Mouse (Mus musculus) liver, embryonic 15.5 days (tissue): ENCODE data around the gene Lrfn2. TPM values are rescaled to one million over a fixed set of nuclear protein-coding genes. Genes with fewer than 3 reads are reported as not detected.

ENCODE experiments used
- ATAC-seq: fragments of 200-750 bp; cut with Nextera tagmentation; 2 replicates; pipeline ENCODE4 v1.8.0; 2017; ENCODE audit warnings: moderate number of reproducible peaks, mild to moderate bottlenecking, moderate library complexity; ENCODE audit not compliant: insufficient read depth
- H3K27ac ChIP-seq: fragments of 300-500 bp; sonication (generic); replicated peaks from 2 replicates; pipeline ENCODE4 v1.5.1; 2015; ENCODE audit warnings: mild to moderate bottlenecking, inconsistent platforms
- H3K27me3 ChIP-seq: fragments of 300-500 bp; sonication (generic); 2 replicates; pipeline ENCODE4 v1.6.1; 2015; ENCODE audit warnings: mild to moderate bottlenecking, inconsistent platforms
- H3K36me3 ChIP-seq: fragments of 300-500 bp; sonication (generic); replicated peaks from 2 replicates; pipeline ENCODE4 v1.6.1; 2015; ENCODE audit warnings: moderate library complexity, mild to moderate bottlenecking, inconsistent platforms
- H3K4me1 ChIP-seq: fragments of 300-500 bp; sonication (generic); replicated peaks from 2 replicates; pipeline ENCODE4 v1.6.1; 2015; ENCODE audit warnings: inconsistent platforms
- H3K4me2 ChIP-seq: fragments of 300-500 bp; sonication (generic); 2 replicates; pipeline ENCODE4 v1.6.1; 2015; ENCODE audit warnings: moderate library complexity, mild to moderate bottlenecking, inconsistent platforms
- H3K4me3 ChIP-seq: fragments of 300-500 bp; sonication (generic); replicated peaks from 2 replicates; pipeline ENCODE4 v1.5.1; 2015; ENCODE audit warnings: mild to moderate bottlenecking, inconsistent platforms
- H3K9ac ChIP-seq: fragments of 300-500 bp; sonication (generic); 2 replicates; pipeline ENCODE4 v1.6.1; 2015; ENCODE audit warnings: moderate library complexity, mild to moderate bottlenecking, inconsistent platforms
- H3K9me3 ChIP-seq: fragments of 300-500 bp; sonication (generic); replicated peaks from 2 replicates; pipeline ENCODE4 v1.6.1; 2016; ENCODE audit warnings: inconsistent platforms
- WGBS: fragments of 180-500 bp; shearing (Covaris S2); methylation state at CpG from one replicate; pipeline ENCODE4 v1.1.7; 2015; ENCODE audit warnings: mixed read lengths; ENCODE audit not compliant: insufficient replicate concordance; 5-methylcytosine and 5-hydroxymethylcytosine counted together
- polyA plus RNA-seq: library from polyadenylated mRNA; unstranded; fragments of >200 nt; fragmentation: Nextera tagmentation; extraction: Ambion mirVana; gene quantifications from 2 replicates; pipeline ENCODE4 v1.2.1, GENCODE M21; 2015

Gene Lrfn2
- polyA plus RNA-seq, 1 experiment from 2014 or later = not detected

DNA sequence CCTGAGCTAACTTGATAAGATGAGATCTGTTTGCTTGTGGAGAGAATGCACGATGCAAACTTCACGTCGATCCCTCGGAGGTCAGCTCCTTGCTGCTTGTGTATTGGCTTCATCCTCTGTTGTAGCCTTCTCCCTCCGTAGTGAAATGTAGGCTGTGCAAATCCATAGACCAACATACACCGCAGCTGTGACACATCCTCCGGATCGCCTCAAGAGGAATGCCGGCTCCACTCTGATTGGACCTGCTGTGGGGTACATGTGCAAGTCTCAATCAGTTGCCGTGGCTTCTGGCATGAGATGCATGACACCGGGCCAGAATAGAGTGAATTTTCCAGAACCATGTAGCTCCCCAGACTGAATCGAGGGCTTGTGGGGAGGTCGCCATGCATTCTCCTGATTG lies 36.1 kb downstream of the Lrfn2 start:
- H3K4me2 ChIP-seq = no peak overlapping the region
- ATAC-seq = no peak
- H3K4me3 ChIP-seq = no peak overlapping the region
- H3K36me3 ChIP-seq = no peaks in the 10 kb centered on the region
- H3K4me1 ChIP-seq = no peaks in the 10 kb centered on the region
- 80% methylated on average over 13 of the region's 13 CpGs for WGBS
- H3K27ac ChIP-seq = no peak overlapping the region
- no peaks in the 10 kb centered on the region for H3K27me3 ChIP-seq
- H3K9ac ChIP-seq = no peak overlapping the region
- H3K9me3 ChIP-seq = no peaks in the 10 kb centered on the region

DNA sequence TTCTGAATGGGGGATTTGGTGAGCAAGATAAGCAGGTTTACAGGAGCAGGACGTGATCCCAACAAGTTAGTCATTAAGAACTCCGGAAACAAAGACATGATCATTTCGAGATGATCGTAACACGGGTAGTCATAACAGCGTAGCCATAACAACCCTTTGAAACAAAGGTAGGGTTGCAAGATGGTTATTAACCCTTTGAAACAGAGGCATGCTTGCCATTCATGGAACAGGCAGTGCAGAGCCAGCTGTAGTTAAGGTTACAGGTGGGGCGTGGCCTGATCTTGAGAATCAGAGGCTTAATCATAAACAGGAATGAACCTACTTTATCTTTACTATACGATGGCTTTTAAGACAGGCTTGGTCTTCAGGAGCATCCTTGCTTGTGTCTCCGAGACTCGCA lies 39.1 kb downstream of the Lrfn2 start:
- no peak overlapping the region for H3K4me2 ChIP-seq
- no peaks in the 10 kb centered on the region for H3K36me3 ChIP-seq
- no peaks in the 10 kb centered on the region for H3K9me3 ChIP-seq
- 65% methylated on average over 10 of the region's 10 CpGs for WGBS
- no peak overlapping the region for H3K27ac ChIP-seq
- H3K27me3 ChIP-seq = no peaks in the 10 kb centered on the region
- ATAC-seq = no peak
- H3K9ac ChIP-seq = no peak overlapping the region
- no peak overlapping the region for H3K4me3 ChIP-seq
- H3K4me1 ChIP-seq = no peaks in the 10 kb centered on the region

DNA sequence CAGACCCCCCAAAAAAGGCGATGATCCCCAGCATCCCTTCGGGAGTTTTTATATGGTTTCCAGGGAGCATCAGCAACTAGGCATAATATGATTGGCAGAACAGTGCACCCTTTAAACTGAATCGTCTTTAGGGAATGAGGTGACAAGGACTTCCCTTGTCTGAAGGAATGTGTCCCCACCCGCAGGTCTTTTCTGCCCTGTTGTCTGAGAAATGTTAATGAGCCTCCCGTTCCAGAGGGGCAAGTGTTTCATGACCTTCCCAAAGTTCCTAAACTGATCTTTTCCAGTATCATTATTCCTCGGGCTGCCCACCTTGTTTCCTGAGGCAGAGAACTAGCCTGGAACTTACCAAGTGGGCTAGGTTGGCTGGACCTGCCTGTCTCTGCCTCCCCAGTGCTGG lies 40.7 kb downstream of the Lrfn2 start:
- no peaks in the 10 kb centered on the region for H3K9me3 ChIP-seq
- WGBS = 52% methylated on average over 6 of the region's 6 CpGs

DNA sequence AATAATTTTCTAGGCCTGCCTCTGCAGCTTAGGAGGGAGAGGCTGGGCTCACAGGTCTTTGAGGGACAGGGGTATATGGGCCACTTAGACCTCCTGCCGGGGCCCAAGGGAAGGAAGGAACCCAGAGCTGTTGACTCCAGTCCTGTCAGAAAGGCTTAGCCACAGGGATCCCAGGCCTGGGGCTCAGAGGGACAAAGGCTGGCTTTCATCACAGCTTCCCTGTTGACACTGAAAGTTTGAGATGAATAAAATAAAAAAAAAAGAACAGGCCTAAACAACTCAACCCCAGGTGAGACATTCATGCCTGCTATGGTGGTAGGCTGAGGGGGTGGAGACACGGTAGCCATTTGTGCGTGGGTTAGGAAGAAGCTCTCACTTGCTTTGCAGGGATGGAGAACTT lies 41.2 kb downstream of the Lrfn2 start:
- Histone ChIP-seq H3K4me1 (no peaks in the 10 kb centered on the region), H3K9me3 (no peaks in the 10 kb centered on the region), H3K27me3 (no peaks in the 10 kb centered on the region), H3K9ac (no peak overlapping the region), H3K27ac (no peak overlapping the region), H3K4me2 (no peak overlapping the region), H3K36me3 (no peaks in the 10 kb centered on the region), H3K4me3 (no peak overlapping the region)
- 40% methylated on average over 3 of the region's 3 CpGs for WGBS
- no peak for ATAC-seq

More for the DNA sequence above, 40.7 kb downstream of the Lrfn2 start:
- no peak overlapping the region for H3K9ac ChIP-seq
- ATAC-seq = no peak
- H3K27ac ChIP-seq = no peak overlapping the region
- H3K27me3 ChIP-seq = no peaks in the 10 kb centered on the region
- no peaks in the 10 kb centered on the region for H3K4me1 ChIP-seq
- no peak overlapping the region for H3K4me3 ChIP-seq
- H3K4me2 ChIP-seq = no peak overlapping the region
- H3K36me3 ChIP-seq = no peaks in the 10 kb centered on the region

DNA sequence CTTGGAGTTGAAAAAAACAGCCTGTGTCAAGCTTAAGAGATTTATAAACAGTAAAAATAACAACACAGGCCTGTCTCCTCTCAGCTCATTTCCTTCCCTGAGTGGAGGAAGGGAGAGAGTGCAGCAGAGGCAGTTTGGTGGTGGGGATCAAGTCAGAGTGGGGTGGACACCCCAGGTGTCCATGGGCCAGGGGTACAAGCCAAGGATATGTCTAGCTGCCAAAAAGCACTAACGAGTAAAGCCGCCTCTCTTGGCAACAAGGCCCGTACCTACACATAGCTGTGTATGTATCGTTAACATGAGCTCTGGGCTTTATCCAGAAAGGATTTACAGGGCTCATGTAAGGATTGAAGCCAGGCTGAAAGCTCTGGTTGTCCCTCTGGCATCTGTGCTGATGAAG lies 42.9 kb downstream of the Lrfn2 start:
- Histone ChIP-seq H3K9me3 (no peaks in the 10 kb centered on the region), H3K9ac (no peak overlapping the region), H3K4me1 (no peaks in the 10 kb centered on the region), H3K4me3 (no peak overlapping the region), H3K4me2 (no peak overlapping the region), H3K27ac (no peak overlapping the region), H3K27me3 (no peaks in the 10 kb centered on the region), H3K36me3 (no peaks in the 10 kb centered on the region)
- ATAC-seq = no peak
- WGBS = 71% methylated on average over 4 of the region's 4 CpGs

DNA sequence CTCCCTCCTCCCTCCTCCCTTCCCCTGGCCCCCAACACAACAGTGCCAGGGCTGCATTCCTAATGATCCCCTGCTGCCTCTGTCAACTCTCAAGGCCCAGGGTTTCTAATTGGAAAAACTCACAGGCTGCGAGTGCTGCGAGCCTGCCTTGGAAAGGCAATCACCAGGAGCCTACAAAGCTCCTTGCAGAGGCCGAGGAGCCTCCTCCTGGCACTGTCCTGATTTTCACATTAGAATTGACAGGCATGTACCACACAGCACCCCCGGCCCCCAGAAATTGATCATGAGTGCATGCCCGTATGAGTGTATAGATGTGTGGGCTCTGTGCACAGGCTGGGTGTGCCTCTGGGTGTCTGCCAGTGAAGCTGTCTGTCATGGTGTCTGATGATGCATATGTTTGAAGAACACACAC lies 44.4 kb downstream of the Lrfn2 start:
- Histone ChIP-seq H3K4me1 (no peaks in the 10 kb centered on the region), H3K9me3 (no peaks in the 10 kb centered on the region), H3K4me3 (no peak overlapping the region), H3K4me2 (no peak overlapping the region), H3K9ac (no peak overlapping the region), H3K36me3 (no peaks in the 10 kb centered on the region), H3K27me3 (no peaks in the 10 kb centered on the region), H3K27ac (no peak overlapping the region)
- ATAC-seq = no peak
- WGBS = 59% methylated on average over 5 of the region's 5 CpGs

DNA sequence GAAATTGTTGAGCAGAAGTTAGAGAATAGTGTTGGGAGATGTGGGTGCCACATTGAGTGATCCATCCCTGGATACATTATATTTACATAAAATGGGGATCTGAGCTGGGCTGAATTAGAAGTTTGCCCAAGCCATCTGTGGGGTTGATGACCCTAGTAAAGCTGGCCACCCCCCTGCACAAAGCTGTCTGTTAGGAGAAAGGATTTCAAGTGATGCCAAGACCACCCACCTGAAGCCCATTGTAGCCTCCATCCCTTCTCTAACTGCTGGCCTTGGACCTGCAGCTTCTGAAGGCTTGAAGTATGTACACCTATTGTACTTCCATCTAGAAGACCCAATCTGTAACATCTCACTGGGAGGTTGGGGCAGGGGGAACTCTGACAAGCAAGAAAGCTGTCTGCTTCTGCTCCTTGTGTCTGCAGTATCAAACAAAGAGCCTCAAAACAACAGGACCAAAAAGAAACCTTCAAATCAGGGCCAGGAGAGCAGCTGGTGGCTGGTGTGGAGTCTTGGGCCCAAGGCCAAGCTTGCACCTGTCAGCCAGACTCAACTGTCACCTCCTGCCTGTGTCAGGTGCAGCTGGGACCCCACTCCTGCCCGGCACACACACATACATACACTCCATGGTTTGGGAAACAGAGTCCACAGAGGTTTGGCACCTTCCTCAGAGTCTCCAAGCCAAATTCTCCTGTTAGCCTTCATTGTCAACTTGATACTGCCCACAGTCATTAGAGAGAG lies 63.2 kb downstream of the Lrfn2 start:
- Histone ChIP-seq H3K27ac (no peak overlapping the region), H3K4me1 (no peaks in the 10 kb centered on the region)
- WGBS = 37% methylated on average over 1 of the region's 1 CpGs

DNA sequence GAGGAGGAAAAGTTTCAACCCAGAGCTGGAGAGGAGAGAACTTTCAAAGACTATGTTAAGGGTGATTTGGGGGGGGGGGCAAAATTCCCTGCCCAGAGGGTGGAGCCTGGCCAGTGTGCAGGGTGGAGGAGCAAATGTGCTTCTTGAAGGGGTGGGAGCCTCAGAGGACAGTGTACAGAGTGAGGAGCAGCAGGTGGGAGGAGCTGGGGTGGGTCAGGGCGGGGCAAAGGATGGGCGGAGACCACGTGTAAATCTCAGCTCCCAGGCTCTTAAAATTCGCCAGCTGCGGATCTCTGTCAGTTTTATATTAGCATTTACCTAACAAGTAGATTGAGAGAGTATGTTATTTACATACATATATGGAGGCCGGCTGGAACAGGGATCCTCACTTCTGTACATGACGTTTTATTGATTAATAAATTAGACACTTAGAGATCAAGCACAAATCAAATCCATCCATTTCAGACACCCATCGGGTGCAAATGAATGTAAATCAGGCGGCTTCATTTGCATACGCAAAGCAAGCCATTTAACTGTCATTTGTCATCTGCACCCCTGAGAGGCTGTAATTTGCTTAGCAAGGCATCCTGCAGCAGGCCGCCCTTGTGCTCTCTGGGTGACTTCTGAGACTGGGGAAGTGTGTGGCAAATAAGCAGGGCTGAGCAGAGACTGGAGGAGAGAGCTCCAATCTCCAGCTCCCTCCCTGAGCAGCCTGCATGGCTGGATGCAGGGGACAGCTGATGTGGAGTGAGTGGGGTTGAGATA lies 67.5 kb downstream of the Lrfn2 start:
- no peak for ATAC-seq
- Histone ChIP-seq H3K9ac (no peak overlapping the region), H3K9me3 (no peaks in the 10 kb centered on the region), H3K4me1 (no peaks in the 10 kb centered on the region), H3K36me3 (no peaks in the 10 kb centered on the region), H3K27me3 (no peaks in the 10 kb centered on the region; the same call in 1 of the 2 replicates), H3K4me2 (no peak overlapping the region), H3K4me3 (no peak overlapping the region), H3K27ac (no peak overlapping the region)
- 9% methylated on average over 11 of the region's 11 CpGs for WGBS

More for the DNA sequence above, 63.2 kb downstream of the Lrfn2 start:
- Histone ChIP-seq H3K27me3 (no peaks in the 10 kb centered on the region; the same call in 1 of the 2 replicates), H3K4me3 (no peak overlapping the region), H3K9ac (no peak overlapping the region), H3K9me3 (no peaks in the 10 kb centered on the region), H3K4me2 (no peak overlapping the region), H3K36me3 (no peaks in the 10 kb centered on the region)
- no peak for ATAC-seq

DNA sequence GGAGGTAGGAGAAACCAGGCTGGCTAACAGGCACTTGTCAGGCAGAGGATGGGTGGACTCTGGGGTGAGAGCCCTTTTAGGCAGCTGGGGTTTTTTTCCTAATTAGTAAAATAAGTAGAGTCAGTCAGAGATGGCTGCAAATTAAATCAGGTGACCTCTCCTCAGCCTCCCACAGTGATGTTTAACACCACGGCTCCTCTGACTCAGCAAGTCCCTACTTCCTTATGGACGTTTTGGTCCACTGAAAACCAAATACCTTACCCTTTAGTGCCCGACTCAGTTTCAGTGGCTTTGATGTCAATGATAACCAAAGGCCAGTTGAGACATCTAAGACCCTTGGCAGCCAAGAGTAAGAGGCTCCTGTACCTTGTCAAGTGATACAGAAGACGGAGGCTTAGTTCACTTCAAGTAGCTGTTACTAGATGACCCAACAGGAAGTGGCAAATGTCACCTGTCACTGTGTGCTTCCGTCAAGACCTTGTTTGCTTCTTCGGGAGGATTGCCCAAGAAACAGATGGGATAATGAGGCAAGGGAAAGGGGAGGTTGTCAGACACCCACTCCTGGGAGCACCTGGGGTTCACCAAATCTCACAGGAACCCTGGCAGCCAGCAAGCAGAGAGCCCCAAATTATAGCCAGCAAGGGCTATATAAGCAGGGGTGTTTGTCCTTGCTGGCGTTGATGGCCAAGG lies 77.3 kb downstream of the Lrfn2 start:
- H3K4me2 ChIP-seq = no peak overlapping the region
- H3K27me3 ChIP-seq = no peaks in the 10 kb centered on the region
- no peaks in the 10 kb centered on the region for H3K36me3 ChIP-seq
- no peak overlapping the region for H3K27ac ChIP-seq
- no peak overlapping the region for H3K9ac ChIP-seq
- no peak for ATAC-seq
- whole genome bisulfite sequencing = 10% methylated on average over 7 of the region's 7 CpGs
- no peaks in the 10 kb centered on the region for H3K9me3 ChIP-seq
- no peak overlapping the region for H3K4me3 ChIP-seq
- H3K4me1 ChIP-seq = no peaks in the 10 kb centered on the region

DNA sequence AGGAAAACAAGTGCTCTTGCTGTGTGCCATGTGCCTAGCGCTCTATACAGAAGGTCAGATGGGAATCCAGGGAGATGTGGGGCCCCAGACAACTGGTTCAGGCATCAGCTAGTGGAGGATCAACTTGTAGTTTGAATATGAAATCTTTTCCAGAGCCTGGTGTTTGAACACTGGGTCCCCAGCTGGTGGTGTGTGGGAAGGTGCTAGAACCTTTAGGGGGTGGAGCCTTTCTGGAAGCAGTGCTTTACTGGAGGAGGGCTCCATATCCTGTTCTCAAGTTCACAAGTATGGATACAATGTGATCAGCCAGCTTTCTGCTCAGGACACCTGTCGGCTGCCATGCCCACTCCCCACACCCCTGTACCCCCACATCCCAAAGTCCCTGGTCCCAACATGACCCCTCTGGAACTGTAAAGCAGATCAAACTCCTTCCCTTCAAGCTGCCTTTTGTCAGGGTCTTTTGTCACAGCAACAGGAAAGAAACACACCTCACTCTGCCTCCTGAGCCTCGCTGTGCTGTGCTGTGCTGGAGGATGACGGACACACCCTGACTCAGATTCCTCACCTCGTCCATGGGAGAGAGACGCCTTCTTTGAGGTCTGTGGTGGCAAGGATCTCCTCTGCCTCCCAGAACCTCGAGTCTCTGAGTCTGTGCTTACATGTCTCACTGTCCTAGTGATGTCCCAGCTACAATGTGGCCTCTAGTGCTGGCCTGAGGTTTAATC lies 81.9 kb downstream of the Lrfn2 start:
- 57% methylated on average over 7 of the region's 7 CpGs for WGBS
- Histone ChIP-seq H3K4me3 (no peak overlapping the region), H3K4me2 (no peak overlapping the region), H3K27me3 (no peaks in the 10 kb centered on the region), H3K4me1 (no peaks in the 10 kb centered on the region), H3K9me3 (no peaks in the 10 kb centered on the region), H3K9ac (no peak overlapping the region), H3K27ac (no peak overlapping the region), H3K36me3 (no peaks in the 10 kb centered on the region)
- ATAC-seq = no peak

DNA sequence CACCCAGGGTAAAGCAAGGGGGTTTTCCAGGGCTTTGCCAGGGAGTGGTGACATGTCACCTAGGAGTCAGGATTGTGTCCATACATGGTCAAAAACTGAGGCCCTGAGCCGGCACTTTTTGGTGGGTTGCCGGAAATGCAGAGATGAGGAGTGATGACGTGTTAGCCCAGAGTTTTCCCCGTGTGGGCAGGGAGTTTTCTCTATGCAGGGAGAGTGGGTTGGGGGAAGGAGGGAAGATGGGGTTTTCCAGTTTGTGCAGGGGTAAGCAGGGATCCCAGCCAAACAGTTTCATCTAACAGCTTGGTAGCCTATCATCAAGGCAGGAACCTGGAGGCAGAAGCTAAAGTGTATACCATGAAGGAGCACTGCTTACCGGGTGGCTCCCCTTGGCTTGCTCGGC lies 83.2 kb downstream of the Lrfn2 start:
- no peak overlapping the region for H3K4me3 ChIP-seq
- WGBS = 67% methylated on average over 6 of the region's 6 CpGs

More for the DNA sequence above, 83.2 kb downstream of the Lrfn2 start:
- no peaks in the 10 kb centered on the region for H3K9me3 ChIP-seq
- H3K27me3 ChIP-seq = no peaks in the 10 kb centered on the region
- H3K4me2 ChIP-seq = no peak overlapping the region
- no peak for ATAC-seq
- H3K27ac ChIP-seq = no peak overlapping the region
- no peaks in the 10 kb centered on the region for H3K4me1 ChIP-seq
- no peaks in the 10 kb centered on the region for H3K36me3 ChIP-seq
- no peak overlapping the region for H3K9ac ChIP-seq
